Mouse (Mus musculus): ENCODE measurements around the gene Npy.

GRCm38 (mm10) chr6:49823821-49824220 lies 1.3 kb downstream of the Npy start:
- TF ChIP-seq POLR2A (IDR thresholded peaks at IDR 0.05; ENCODE audit: low read depth, low read length) (no peak), CTCF (IDR thresholded peaks at IDR 0.05; ENCODE audit: extremely low read depth, insufficient read length, insufficient replicate concordance, low read depth, low read length) (no peak)

Data from small intestine, adult 2 months (tissue).